Mouse (Mus musculus) heart, adult 18-20 months (tissue): ENCODE results near the gene Igsf8. TPM values are rescaled to one million over a fixed set of nuclear protein-coding genes. Genes with fewer than 3 reads are reported as not detected.

Experiments
- DNase-seq, 2 experiments: peaks; one replicate each; pipeline ENCODE4 v3.0.0; 2021 to 2022; ENCODE audit warnings: mixed read lengths in 1 of 2
- total RNA-seq, 2 experiments: library from RNA; stranded (reverse); gene quantifications; 2 replicates each; pipeline ENCODE4 v1.2.3; 2021

Igsf8 gene
- total RNA-seq, 2 experiments from 2014 or later: 9.8 to 10.1 TPM

DNA sequence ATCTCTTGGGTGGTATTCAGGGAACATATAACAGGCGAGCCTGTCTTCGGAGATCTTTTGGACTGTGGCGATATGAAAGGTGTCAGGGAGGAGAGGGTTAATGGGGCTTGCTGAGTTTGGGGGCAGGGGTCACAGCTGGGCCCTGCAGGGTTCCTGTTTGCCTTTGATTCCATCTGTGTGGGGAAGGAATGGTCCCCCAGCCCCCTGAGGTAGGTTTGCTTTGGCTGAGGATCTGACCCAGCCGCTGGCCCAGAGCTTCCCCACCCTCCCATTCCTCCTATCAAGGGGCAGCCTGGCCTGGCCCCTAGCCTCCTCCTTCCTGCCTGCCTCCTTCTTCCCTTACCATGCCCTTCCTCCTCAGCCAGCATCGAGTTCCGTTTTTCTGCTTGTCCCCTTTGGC is 41.4 kb downstream of the Igsf8 start:
- DNase-seq: no peak

DNA sequence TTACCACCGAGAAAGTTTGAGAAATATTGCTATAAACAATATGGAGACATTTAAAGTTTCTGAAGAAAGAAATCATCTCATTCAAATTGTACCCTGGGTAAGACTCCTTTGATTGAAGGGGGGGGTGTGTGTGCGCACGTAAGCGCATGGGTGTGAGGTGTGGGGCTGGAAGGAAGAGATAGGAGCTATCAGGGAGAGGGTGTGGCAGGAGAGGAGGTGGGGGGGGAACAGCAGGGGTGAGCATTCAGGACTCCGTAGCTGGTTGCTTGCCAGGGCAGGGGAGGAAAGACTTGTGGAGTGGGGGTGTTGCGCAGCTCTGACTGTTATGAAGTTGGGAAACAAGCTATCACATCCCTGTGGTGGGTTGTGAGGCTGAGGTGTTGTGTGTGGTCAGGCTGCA is 43.0 kb downstream of the Igsf8 start:
- DNase-seq: no peak

DNA sequence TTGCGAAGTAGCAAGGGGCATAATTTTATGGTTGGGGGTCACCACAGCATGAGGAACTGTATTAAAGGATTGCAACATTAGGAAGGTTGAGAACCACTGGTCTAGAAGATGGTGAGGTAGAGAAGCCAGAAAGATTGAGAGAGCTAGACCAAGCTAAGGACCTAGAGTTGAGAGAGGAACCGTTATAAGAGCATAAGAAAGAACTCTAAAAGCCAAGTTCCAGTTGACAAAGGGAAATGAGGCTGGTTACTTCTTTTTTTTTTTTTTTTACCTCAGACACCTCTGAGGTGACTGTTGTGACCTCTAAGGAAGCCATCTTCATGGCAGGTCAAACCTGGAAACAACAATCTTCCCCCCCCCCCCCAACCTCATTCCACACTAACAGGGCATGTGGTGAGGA is 43.7 kb downstream of the Igsf8 start:
- DNase-seq: no peak

DNA sequence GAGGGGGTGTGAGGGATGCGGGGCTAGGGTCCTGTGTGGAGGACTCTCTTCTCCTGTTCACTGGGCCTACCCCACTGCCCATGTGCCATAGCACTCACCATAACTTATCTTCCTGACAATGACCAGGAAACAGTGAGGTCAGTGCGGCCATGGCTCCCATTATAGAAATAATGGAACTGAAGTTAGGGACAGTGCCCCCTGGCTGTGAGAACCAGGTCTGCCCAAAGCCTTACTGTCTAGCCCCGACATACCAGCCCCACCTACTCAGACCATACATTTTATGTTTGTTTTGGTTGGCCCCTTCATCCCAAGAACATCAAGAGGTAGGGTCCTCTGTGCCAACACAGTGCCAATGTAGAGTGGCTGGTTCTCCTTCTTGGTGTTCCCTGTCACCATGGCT is 44.2 kb downstream of the Igsf8 start:
- DNase-seq: no peak

DNA sequence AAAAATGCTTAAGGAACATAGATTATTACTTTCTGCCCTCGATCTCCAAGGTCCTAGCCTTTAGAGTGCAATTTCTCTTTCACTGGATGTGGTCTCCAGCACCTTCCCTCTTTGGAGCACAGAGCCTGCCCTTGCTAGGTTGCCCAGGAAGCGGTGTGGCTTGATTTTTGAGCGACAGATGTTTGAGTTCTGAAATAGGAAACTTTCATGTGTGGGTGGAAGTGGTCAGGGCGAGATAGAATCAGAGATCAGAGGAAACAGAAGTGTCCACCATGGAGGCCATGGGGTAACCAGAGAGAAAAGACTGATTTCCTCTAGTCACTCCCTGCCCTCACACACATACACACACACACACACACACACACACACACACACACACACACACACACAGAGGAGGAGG is 44.8 kb downstream of the Igsf8 start:
- no peak for DNase-seq

DNA sequence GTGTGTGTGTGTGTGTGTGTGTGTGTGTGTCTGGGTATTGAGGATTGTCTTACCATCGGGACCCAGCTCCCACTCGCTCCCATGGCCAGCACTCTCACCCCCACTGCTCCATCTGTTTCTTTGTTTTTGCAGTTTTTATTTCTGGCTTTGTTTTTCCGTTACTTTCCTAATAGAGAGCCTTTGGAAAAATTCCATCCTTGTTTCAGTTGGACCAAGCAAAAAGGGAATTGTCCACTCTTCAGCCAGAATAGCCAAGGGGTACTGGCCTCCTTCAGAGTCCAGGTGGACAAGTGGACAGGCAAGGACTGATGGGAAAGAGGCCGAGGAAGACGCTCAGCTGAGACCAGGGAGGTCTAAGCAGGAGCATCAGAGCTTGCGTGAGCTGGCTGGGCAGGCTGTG is 45.4 kb downstream of the Igsf8 start:
- DNase-seq: no peak

DNA sequence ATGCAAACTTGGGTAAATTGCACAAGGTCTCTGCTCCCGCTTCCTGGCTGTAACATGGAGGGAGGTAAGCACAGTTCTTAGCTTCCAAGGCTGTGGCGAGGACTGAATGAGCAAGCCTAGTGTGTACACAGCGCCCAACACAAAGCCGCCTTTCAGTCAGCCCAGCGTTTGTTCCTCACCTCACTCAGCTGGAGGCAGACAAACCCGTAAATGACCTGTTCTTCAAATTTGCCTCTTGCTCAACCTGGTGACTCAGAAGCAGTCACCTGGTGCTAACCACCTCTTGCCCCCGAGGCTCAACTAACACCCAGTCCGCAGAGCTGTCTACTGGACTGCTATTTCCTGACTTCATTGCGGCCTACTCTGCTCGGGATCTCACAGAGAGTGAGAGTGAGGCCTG is 46.5 kb downstream of the Igsf8 start:
- DNase-seq: no peak

DNA sequence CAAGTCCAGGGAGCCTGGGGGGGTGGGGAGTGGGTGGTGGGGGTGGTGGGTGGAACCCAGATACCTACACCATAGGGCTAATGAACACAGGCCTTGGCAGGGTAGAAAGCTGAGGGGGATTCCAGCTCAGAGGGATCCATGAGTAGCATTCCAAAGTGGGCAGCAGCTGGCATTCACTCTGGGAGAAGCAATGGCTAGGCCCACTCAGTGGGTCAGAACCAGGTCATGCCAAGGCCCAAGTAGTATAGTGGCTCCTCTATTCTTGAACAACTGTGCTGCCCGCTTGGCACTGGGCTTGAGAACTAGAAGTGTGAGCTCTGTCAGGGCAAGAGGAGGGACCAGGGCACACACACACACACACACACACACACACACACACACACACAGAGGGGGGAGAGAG is 47.0 kb downstream of the Igsf8 start:
- DNase-seq: no peak

DNA sequence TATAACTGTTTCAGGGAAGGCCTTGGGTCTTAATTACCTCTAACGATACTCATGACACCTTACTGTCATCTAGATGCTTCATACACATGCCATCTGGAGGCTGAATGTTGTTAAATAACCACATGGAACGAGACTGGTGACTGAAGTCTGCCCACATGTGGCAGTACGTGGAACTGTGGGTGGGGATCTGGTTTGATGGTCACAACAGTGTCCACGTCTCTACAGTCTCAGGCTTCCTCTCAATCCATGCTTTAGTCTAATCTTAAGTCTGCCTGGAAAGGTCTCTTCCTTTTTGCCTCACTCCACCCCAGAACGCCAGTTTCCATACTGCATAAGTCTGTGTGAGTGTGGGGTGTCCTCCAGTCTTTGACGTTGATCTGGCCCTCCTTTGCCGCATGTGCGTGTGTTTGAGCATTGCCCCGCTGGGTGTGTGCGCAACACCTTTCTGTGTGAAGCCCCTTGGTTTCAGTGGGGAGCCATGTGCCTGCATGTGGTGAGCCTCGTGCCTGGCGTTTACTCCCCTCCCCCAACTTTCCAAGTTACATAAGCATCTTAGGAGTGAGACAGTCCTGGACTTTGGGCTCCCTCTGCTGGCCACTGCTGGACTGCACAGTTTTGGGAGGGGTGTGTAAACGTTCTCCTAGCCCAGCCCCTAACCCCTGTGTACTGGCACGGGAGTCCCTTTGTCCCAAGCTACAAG is 48.4 kb downstream of the Igsf8 start:
- DNase-seq: peak; percentile 91 to 98

DNA sequence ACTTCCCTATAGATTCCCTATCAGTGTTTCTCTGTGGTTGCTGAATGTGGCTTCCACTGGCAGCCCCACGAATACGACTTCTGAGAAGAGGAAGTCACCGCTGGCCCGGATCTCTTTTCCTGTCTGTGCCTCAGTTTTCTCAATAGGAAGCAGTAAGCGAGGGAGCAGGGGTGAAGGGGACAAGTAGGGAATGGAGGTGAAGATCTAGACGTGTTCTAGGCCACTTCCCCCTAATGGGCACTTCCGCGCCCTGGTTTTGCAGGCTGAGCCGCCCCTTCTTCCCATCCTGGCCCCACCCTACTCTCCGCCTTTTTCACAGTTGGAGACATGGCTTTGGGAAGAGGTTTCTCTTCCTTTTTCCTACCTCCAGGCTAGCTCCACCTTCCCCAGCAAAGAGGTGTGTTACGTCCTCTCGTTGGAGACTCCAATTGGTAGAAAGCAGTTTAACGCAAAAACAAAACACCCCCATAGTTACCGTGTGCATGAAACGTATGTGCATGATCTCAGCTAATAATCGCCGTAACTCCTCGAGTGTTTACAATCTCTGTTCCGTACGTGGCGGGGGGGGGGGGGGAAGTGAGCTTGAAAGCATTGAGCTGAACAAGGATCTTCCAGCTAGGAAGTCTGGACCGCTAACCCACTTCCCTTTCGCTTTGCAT is 49.9 kb downstream of the Igsf8 start:
- DNase-seq: peak; percentile 81 to 88

DNA sequence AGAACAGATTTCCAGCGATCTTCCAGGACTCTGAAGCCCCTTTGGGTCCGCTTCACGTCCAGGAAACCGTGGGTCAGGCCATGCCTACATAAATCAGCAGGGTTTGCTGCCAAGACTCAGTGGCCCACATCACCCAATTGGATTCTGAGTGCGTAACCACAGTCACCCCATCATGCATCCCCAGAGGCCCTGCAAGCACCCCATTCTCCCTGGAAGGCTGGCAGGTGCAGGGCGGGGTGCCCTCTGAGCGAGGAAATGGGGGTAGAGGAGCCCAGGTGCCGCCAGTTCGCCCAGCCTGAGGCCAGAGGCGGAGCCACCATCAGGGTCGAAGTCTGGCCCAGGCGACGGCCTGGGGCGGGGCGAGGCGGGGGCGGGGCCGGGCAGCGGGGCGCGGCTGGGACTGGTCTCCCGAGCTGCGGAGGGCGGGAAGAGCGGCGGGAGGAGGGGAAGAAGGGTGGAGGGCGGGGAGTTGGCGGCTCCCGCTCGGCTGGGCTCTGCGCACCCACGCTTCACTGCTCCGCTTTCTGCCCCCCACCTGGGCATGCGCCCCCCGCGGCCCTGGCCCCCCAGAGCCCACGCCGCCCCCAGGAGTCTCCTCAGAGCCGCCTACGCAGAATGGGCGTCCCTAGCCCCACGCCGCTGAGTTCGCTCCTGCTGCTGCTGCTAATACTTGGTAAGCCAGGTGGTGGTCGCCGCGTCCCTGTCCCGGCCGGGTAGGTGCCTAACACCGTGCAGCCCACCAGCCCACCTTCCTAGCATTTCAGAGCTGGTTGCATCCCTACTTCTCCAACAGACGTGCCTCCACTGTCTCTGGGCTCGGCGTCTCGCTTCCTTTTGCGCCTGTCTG is 50.7 kb downstream of the Igsf8 start:
- peak; percentile 91 to 93 for DNase-seq

DNA sequence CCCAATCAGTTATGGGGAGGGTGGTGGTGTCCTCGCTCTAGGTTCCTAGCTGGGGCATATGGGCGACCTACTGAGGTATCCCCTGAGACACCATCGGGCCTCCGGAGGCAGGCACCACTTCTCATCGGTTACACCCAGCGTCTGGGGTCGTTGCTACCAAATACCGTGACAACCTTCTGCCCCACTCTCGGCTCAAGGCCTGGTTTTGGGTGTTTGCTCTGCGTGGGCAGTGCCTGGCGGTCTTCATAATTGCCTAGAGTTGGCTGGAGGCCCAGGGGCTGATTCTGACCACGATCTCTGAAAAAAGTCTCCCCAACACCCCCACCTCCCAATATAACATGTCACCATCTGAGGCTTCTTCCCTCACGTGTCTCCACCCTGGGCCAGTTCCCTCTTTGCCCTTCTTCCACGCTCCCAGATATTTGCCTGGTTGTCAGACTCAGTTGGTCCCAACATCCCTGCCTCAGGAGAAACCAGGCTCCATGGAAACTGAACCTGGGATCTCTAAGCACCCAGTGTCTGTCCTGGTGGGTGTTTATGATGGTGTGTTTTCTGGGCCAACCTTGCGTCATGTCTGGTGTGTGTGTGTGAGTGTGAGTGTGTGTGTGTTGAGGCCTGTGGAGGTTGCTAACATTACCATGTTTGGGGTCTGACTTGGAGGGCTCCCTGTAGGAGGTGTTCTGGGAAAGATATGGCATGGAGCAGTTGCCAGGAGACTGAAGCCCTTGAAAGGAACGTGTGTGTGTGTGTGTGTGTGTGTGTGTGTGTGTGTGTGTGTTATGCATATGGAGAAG is 51.5 kb downstream of the Igsf8 start:
- DNase-seq: no peak

DNA sequence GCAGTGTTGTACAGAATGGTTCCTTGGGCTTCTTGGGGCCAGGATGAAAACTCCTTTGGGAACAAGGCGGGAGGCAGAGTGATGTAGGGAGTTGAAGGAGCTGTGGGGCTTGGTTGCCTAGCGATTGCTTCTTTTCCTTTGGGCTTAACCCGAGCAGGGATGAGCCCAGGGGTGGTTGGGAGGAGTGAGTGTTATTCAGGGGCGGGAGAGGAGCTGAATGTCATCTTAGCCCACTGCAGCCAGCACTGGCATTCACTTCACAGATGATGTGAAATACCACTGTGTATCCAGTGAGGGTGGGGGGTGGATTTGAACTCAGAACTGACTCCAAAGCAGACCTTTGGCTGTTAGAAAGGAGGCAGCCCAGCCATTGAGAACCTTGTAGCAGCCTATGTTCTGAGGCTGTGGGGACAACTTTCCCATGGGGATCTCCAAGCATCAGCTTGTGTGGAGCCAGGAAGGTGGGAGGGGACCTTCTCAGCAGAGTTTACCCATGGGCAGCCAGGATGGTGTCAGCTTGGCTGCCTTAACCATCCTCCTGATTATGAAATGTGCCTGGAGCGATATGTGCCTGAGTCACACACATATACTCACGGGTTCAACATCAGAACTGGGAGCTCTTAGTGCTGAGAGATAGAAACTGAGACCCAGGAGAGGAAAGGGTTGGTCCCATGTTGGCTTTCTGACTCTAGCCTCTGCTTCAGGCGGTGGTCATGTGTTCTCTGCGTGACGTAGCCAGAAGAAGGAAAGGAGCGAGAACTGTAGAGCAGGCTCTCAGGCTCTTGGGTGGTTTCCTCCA is 52.4 kb downstream of the Igsf8 start:
- DNase-seq: no peak

DNA sequence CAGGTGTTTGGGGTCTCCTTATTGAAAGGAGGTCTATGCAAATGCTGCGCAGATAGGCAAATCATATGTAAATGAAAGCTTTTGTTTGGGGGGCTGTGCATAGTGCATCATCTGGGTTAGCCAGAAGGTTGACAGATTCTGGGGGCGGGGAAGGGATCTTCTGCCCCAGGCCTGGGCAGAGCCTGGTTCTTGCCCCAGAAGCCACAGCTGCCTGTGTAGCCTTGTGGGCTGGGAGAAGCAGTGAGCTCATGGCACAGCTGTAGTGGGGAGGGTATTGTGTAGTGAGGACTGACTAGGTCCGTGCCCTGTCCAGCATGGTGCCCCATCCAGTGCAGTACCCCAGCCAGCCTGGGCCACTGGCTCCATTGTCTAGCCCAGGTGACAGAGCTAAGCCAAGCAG is 53.5 kb downstream of the Igsf8 start:
- no peak for DNase-seq

DNA sequence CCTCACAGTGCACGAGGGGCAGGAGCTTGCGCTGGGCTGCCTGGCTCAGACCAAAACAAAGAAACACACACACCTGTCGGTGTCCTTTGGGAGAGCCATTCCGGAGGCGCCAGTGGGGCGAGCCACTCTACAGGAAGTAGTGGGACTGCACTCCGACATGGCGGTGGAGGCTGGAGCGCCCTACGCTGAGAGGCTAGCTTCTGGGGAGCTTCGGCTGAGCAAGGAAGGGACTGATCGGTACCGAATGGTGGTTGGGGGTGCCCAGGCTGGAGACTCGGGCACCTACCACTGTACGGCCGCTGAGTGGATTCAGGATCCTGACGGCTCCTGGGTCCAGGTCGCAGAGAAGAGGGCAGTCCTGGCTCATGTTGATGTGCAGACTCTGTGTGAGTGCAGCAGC is 56.0 kb downstream of the Igsf8 start:
- DNase-seq: no peak

DNA sequence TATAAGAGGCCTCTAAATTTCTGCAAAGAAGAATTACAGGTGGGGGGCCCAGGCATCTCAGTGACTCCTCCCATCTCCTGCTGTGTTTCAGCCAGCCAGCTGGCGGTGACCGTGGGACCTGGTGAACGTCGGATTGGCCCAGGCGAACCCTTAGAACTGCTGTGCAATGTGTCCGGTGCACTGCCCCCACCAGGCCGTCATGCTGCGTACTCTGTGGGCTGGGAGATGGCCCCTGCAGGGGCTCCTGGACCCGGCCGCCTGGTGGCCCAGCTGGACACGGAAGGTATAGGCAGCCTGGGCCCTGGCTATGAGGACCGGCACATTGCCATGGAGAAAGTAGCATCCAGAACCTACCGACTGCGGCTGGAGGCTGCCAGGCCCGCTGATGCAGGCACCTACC is 56.5 kb downstream of the Igsf8 start:
- no peak for DNase-seq

DNA sequence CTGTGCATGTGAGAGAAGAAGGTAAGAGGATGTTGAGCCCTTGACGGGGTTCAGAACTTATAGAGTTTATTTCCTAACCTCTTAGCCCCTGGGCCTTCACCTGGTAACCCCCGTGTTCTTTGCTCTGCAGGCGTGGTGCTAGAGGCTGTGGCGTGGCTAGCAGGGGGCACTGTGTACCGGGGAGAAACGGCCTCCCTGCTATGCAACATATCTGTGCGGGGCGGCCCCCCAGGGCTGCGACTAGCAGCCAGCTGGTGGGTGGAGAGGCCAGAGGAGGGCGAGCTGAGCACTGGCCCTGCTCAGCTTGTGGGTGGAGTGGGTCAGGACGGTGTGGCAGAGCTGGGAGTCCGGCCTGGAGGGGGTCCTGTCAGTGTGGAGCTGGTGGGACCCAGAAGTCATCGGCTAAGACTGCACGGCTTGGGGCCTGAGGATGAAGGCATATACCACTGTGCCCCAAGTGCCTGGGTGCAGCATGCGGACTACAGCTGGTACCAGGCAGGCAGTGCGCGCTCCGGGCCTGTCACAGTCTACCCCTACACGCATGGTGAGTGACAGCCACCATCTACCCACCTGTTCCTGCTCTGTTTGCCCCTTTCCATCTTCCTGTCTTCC is 57.1 kb downstream of the Igsf8 start:
- DNase-seq: no peak

DNA sequence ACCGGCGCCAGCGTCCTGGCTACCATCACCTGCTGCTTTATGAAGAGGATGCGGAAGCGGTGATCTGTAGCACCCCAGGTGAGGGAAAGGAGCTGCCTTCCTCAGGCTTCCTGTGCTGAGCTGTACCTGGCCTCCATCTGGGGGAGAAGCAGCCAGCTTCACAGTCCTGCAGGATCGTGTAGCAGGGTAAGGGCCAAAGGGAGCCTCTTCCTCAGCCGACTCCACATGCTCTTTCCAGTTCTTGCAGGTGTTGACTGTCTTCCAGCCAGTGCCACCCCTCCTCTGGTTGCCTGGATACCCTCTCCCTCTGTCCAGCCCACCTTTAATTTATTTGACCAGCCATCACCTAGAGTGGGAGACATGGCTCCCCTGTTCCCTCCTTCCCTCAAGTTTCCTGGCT is 57.9 kb downstream of the Igsf8 start:
- DNase-seq: no peak

DNA sequence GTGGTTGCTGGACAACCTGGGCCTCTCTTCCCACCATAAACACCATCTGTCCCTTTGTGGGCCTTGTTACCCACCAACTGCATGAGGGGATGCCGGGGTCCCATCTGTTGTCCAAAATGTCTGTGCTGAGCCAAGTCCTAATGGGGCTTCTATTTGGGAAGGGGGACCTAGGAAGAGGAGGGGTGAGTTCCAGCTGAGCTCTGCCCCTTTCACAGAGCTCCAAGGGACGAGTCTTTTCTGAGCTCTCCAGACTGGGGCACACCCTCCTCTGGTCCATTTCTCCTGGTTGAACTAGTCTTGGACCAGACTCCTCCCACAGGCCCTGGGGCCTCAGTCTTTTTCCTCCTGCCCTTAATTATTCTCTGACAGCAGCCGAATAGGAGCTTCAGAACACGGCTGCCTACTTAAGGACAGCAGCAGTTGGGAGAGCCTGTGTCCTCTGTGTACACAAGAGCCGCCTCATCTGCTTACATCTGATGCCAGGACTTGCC is 58.5 kb downstream of the Igsf8 start:
- DNase-seq: no peak

DNA sequence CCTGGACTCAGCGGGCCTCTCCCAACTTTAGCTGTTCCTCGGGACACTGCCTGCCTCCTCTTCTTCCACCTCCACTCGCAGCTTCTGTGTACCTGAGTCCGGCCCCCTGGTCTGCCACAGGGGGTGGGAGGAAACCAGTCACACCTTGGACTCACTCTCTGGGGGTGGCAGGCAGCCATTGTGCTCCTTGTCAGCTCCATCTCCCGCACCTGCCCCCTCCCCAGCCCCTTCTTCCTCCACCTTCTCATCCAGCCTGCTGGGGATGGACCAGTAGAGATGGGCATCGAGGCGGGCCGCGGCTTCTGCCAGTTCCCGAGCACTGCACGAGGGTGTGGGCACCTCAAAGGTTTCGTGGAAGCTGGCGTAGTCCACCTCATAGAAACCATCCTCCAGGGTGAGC is 61.3 kb downstream of the Igsf8 start:
- DNase-seq: no peak

DNA sequence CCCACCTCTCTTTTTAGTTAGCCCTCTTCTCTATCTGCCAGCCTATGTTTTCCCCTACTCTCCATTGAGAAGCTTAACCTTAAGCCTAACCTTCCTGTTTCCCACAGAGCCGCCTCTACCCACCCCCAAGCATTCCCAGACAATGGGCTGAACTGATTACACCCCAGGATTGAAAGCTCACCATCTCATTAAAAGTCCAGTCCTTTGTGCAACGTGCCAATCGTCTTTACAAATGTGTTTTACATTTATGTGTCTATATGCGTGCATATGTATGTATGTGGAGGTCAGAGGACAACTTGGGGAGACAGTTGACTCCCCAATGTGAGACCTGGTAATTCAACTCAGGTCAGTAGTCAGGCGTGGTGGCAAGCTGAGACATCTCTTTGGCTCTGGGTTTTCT is 61.9 kb downstream of the Igsf8 start:
- DNase-seq: no peak
